Mouse (Mus musculus) erythroblast, embryonic 14.5 days (primary cell): ENCODE results near the gene Lnpep.

ENCODE experiments used
- GATA1 ChIP-seq: IDR thresholded peaks from 2 replicates; pipeline ENCODE4 v1.6.1; 2012; ENCODE audit warnings: low read length, inconsistent platforms, mixed read lengths
- TAL1 ChIP-seq: IDR thresholded peaks from 3 replicates; pipeline ENCODE4 v1.6.1; 2012; ENCODE audit warnings: low read length, inconsistent platforms, mixed read lengths

DNA sequence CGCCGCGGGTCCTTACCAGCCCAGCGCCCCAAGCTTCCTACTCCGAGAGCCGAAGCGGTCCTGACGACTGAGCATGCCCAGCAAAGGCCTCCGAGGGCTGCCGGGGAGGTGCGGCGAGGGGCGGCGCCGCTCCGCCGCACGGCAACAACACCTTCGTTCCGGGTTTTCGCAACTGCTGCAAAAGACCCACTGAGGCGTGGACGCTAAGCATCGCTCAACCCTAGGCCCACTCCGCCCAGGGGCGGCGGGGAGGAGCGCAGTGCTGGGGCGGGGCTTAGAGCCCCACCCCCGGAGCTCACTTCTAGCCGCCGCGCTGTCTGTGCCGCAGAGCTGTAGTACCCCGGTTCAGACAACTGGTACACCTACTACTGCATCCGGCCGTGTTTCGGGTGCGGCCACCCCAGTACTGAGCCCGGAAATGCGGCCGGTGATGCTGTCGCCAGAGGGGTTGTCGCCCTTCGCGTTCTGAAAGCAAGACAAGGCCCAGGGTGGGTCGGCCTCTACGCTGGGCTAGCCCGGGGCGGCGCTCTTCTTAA, 361 bp downstream of the Lnpep start:
- TF ChIP-seq GATA1 (no peak), TAL1 (no peak)
